Mouse (Mus musculus): Measurements from ENCODE around the gene Sez6l.
A peak's percentile ranks its signal among the peaks of the same experiment; 100 is the strongest.

The Sez6l gene

DNA sequence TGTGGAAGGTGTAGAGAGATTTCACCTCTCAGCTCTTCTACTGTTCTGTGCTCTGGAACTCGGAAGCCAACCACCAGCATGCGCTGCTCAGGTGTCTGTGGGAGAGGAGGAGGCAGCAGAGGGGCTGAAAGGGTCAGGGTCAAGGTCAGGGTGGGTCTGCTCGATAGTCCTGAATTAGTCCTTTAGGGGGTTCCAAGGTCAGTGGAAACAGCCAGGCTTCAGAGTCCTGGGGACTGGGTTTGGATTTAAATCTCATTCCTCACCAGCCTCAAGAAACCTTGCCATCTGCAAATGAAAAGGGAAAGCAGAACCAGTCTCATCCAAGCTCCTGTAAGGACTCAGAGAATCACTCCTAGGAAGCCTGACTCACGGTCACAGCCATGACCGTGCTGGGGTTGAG, 67.1 kb downstream of the Sez6l start:
- no peaks in the 10 kb centered on the region for H3K36me3 ChIP-seq (ENCODE audit: insufficient read depth, low read length)
- no peak overlapping the region for H3K4me3 ChIP-seq (replicated peaks; ENCODE audit: low read length)
- no peaks in the 10 kb centered on the region for H3K27me3 ChIP-seq (ENCODE audit: insufficient read depth, low read length)
- peaks cover 33% of the 10 kb centered on the region for H3K4me1 ChIP-seq (replicated peaks; ENCODE audit: low read depth, low read length)
- no peak for TF ChIP-seq POU5F1 (IDR thresholded peaks at IDR 0.05; ENCODE audit: borderline replicate concordance, low read length)
- no peak for TF ChIP-seq NANOG (IDR thresholded peaks at IDR 0.05; ENCODE audit: borderline replicate concordance, low read length)
- TF ChIP-seq CTCF (conservative IDR thresholded peaks at IDR 0.05; ENCODE audit: low read length): no peak
- H3K9me3 ChIP-seq (ENCODE audit: low read length): peaks cover 10% of the 10 kb centered on the region

DNA sequence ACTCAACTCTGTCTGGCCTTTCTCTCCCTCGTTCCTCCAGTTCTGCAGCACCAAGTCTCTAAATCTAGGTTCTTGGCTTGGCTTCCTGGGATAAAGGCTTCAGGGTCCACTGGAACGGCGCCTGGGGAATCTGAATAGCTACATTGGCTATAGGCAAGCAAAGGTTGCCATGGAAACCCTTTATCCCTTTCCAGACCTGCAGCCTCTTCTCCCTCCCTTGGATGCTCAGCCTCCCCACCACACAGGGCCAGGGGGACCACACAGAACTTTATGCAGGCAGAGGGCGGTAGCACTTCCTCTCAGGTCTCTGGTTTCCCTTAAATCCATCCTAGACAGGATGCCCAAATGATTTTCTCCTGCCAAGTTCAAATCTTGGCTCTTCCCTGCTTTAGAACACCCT, 71.4 kb downstream of the Sez6l start:
- H3K27me3 ChIP-seq (ENCODE audit: insufficient read depth, low read length): no peaks in the 10 kb centered on the region
- no peak overlapping the region for H3K4me3 ChIP-seq (replicated peaks; ENCODE audit: low read length)
- H3K36me3 ChIP-seq (ENCODE audit: insufficient read depth, low read length): no peaks in the 10 kb centered on the region
- peaks cover 10% of the 10 kb centered on the region for H3K9me3 ChIP-seq (ENCODE audit: low read length)
- TF ChIP-seq POU5F1 (IDR thresholded peaks at IDR 0.05; ENCODE audit: borderline replicate concordance, low read length) (no peak), NANOG (IDR thresholded peaks at IDR 0.05; ENCODE audit: borderline replicate concordance, low read length) (no peak), CTCF (conservative IDR thresholded peaks at IDR 0.05; ENCODE audit: low read length) (no peak)
- H3K4me1 ChIP-seq (replicated peaks; ENCODE audit: low read depth, low read length): peaks cover 17% of the 10 kb centered on the region

- TF ChIP-seq NANOG (IDR thresholded peaks at IDR 0.05; ENCODE audit: borderline replicate concordance, low read length) (no peak), POU5F1 (IDR thresholded peaks at IDR 0.05; ENCODE audit: borderline replicate concordance, low read length) (no peak), CTCF (conservative IDR thresholded peaks at IDR 0.05; ENCODE audit: low read length) (no peak)
- Histone ChIP-seq H3K9me3 (ENCODE audit: low read length) (peaks cover 9% of the 10 kb centered on the region), H3K4me1 (replicated peaks; ENCODE audit: low read depth, low read length) (peaks cover 13% of the 10 kb centered on the region), H3K36me3 (ENCODE audit: insufficient read depth, low read length) (no peaks in the 10 kb centered on the region), H3K4me3 (replicated peaks; ENCODE audit: low read length) (no peak overlapping the region), H3K27me3 (ENCODE audit: insufficient read depth, low read length) (no peaks in the 10 kb centered on the region)
These were observed 75.6 kb downstream of the Sez6l start for GRCm38 (mm10) chr5:112501384-112501783.

DNA sequence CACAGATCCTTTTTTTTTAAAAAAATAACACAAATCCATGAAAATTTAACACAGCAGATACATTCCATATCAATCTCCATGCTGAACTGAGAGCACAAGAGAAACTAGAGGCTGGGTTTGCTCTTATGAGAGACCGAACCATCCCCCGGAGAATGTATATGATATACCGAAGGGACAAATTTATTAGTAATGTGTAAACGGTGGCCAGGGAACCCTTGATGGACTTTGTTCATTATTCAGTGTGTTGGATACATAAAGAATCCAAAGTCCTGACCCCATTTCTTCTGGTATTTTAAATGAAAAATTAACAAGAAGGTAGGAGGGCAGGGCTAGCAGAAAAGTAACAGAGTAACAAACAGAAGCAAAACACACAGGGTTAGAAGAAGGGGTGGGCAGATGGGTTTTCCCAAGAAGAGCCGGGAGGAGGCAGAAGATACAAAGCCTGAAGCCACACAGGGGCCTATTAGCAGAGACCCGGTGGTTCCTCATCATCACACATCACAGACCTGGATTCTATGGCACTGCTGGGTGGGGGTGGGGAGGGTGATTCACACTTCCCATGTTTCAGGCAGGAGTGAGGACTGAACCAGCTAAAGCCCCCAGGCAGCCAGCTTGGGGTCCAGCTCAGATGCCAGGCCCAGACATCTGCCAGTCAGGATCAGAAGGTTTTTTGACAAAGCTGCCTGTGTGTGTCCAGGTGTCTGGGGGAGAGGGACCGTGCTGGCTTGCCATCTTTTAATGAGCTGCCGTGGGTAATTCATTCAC, 76.9 kb downstream of the Sez6l start:
- TF ChIP-seq CTCF (conservative IDR thresholded peaks at IDR 0.05; ENCODE audit: low read length) (no peak), POU5F1 (IDR thresholded peaks at IDR 0.05; ENCODE audit: borderline replicate concordance, low read length) (no peak), NANOG (IDR thresholded peaks at IDR 0.05; ENCODE audit: borderline replicate concordance, low read length) (no peak)
- H3K4me1 ChIP-seq (replicated peaks; ENCODE audit: low read depth, low read length): peaks cover 13% of the 10 kb centered on the region
- no peaks in the 10 kb centered on the region for H3K36me3 ChIP-seq (ENCODE audit: insufficient read depth, low read length)
- H3K4me3 ChIP-seq (replicated peaks; ENCODE audit: low read length): no peak overlapping the region
- H3K27me3 ChIP-seq (ENCODE audit: insufficient read depth, low read length): no peaks in the 10 kb centered on the region
- H3K9me3 ChIP-seq (ENCODE audit: low read length): 0 out of 2 replicates have a peak, but pooled peaks cover under 1% of the 10 kb centered on the region

DNA sequence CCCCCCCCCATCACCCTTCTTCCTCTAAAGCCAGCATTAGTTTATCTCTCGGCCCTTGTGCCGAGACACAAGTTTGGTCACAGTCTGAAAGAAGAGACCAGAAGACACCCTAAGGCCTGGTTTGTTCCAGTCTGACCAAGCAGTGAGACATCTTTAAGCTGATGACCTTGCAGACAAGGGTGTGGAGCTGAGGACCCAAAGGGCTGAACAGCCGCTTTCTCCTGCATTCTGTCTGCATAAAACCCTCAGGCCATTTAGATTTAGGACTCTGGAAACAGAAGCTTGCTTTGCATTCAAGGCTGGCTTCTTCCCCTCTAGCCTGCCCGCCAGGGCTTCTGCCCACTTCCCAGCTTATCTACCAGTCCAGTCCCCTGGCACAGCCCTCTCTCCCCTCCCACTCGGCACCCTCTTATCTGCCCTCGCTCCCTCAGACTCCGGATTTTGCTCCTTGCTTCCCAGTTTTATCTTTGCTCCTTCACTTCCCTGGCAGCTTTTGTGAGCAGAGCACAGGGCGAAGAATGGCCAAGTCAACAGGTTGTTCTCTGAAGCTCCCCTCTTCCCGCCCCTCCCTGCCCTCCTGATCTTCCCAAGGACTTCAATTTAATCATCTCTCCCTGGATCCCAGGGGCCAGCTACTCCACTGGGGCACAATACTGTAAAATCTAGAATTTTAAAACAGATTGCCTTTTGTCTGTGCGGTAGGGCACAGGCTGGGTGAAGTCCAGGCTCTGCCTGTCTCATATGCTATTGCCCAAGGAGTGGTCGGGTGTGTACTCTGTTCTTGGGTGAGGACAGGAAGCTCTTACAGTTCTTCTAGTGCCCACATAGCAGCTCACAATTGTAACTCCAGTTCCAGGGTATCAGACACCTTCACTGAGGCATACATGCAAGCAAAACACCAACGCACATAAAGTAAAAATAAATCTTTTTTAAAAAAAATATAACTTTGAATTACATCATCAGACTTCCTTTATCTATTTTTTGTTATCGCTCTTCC, 77.8 kb downstream of the Sez6l start:
- Histone ChIP-seq H3K4me3 (replicated peaks; ENCODE audit: low read length) (no peak overlapping the region), H3K36me3 (ENCODE audit: insufficient read depth, low read length) (no peaks in the 10 kb centered on the region), H3K4me1 (replicated peaks; ENCODE audit: low read depth, low read length) (peaks cover 13% of the 10 kb centered on the region), H3K9me3 (ENCODE audit: low read length) (peaks cover 5% of the 10 kb centered on the region; the same call in 1 of the 2 replicates), H3K27me3 (ENCODE audit: insufficient read depth, low read length) (no peaks in the 10 kb centered on the region)
- TF ChIP-seq POU5F1 (IDR thresholded peaks at IDR 0.05; ENCODE audit: borderline replicate concordance, low read length) (no peak), CTCF (conservative IDR thresholded peaks at IDR 0.05; ENCODE audit: low read length) (no peak), NANOG (IDR thresholded peaks at IDR 0.05; ENCODE audit: borderline replicate concordance, low read length) (no peak)

DNA sequence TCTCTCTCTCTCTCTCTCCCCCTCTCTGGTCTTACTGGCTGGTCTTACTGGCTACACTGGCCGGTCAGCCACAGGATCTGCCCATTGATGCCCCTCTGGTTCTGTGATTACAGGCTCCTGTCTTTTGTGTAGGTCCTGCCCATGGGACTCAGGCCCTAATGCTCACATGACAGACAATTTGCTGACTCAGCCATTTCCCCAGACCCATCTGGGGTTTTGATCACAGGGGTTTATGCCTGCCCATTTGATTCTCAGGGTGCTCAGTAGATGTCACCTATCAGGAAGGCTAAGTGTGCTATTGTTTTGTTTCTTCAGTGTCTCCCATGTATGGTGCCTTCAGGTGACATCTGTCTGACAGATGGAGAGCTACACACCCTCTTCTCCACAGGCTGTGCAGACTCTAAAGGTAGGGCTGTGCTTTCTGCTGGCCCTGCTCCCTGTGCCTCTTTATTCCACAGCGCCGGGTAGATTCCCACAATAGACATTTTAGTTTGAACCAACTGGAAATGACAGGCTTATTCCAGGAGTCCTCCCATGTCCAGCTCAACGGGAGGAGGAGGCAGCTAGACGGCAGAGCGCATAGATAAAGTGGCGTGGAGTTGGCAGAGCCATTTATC, 80.1 kb downstream of the Sez6l start:
- no peak overlapping the region for H3K4me3 ChIP-seq (replicated peaks; ENCODE audit: low read length)
- H3K4me1 ChIP-seq (replicated peaks; ENCODE audit: low read depth, low read length): peaks cover 23% of the 10 kb centered on the region
- TF ChIP-seq POU5F1 (IDR thresholded peaks at IDR 0.05; ENCODE audit: borderline replicate concordance, low read length): no peak
- no peak for TF ChIP-seq NANOG (IDR thresholded peaks at IDR 0.05; ENCODE audit: borderline replicate concordance, low read length)
- TF ChIP-seq CTCF (conservative IDR thresholded peaks at IDR 0.05; ENCODE audit: low read length): no peak
- peaks cover 5% of the 10 kb centered on the region; the same call in 1 of the 2 replicates for H3K9me3 ChIP-seq (ENCODE audit: low read length)
- no peaks in the 10 kb centered on the region for H3K36me3 ChIP-seq (ENCODE audit: insufficient read depth, low read length)
- no peaks in the 10 kb centered on the region for H3K27me3 ChIP-seq (ENCODE audit: insufficient read depth, low read length)

DNA sequence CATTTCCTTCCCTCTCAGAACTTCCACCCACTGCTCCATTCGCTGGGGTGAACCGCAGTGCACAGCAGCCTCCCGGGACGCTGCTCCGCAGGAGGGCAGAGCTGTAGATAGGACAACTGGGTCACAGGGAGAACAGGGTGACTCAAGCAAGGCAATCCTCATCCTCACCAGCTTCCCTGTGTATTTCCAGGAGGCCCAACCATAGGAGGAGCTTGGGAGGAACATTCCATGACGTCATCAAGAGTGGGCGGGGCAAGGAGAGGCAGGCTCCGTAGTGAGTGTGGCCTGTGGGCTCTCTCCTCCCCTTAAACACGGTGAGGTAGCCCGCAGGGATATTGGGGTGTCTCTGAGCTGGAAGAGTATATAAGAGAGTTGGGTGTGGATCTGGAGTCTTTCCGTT, 83.5 kb downstream of the Sez6l start:
- no peak overlapping the region for H3K4me3 ChIP-seq (replicated peaks; ENCODE audit: low read length)
- peaks cover 19% of the 10 kb centered on the region for H3K4me1 ChIP-seq (replicated peaks; ENCODE audit: low read depth, low read length)
- H3K9me3 ChIP-seq (ENCODE audit: low read length): peaks cover 17% of the 10 kb centered on the region
- no peaks in the 10 kb centered on the region for H3K27me3 ChIP-seq (ENCODE audit: insufficient read depth, low read length)
- no peak for TF ChIP-seq NANOG (IDR thresholded peaks at IDR 0.05; ENCODE audit: borderline replicate concordance, low read length)
- no peak for TF ChIP-seq POU5F1 (IDR thresholded peaks at IDR 0.05; ENCODE audit: borderline replicate concordance, low read length)
- TF ChIP-seq CTCF (conservative IDR thresholded peaks at IDR 0.05; ENCODE audit: low read length): no peak
- no peaks in the 10 kb centered on the region for H3K36me3 ChIP-seq (ENCODE audit: insufficient read depth, low read length)

- Histone ChIP-seq H3K27me3 (ENCODE audit: insufficient read depth, low read length) (no peaks in the 10 kb centered on the region), H3K4me3 (replicated peaks; ENCODE audit: low read length) (no peak overlapping the region), H3K36me3 (ENCODE audit: insufficient read depth, low read length) (no peaks in the 10 kb centered on the region), H3K9me3 (ENCODE audit: low read length) (peaks cover 37% of the 10 kb centered on the region), H3K4me1 (replicated peaks; ENCODE audit: low read depth, low read length) (peaks cover 19% of the 10 kb centered on the region)
- TF ChIP-seq POU5F1 (IDR thresholded peaks at IDR 0.05; ENCODE audit: borderline replicate concordance, low read length) (no peak), CTCF (conservative IDR thresholded peaks at IDR 0.05; ENCODE audit: low read length) (peak; percentile 18; the same call in 1 of the 2 replicates), NANOG (IDR thresholded peaks at IDR 0.05; ENCODE audit: borderline replicate concordance, low read length) (no peak)
These were observed 85.5 kb downstream of the Sez6l start for GRCm38 (mm10) chr5:112491489-112491888.
